Mouse (Mus musculus) limb, embryonic 12.5 days (tissue): ENCODE results near the gene Dnajc14. TPM values are rescaled to one million over a fixed set of nuclear protein-coding genes. Genes with fewer than 3 reads are reported as not detected.

Experiments used
- ATAC-seq: fragments of 200-750 bp; cut with Nextera tagmentation; 2 replicates; pipeline ENCODE4 v1.8.0; 2017; ENCODE audit warnings: low read depth, moderate TSS enrichment; ENCODE audit not compliant: insufficient number of reproducible peaks, insufficient read depth, low FRiP score, low TSS enrichment
- H3K27ac ChIP-seq: fragments of 300-500 bp; sonication (generic); 2 replicates; pipeline ENCODE4 v1.5.1; 2016; ENCODE audit warnings: mild to moderate bottlenecking, moderate library complexity
- H3K27me3 ChIP-seq: fragments of 300-500 bp; sonication (generic); 2 replicates; pipeline ENCODE4 v1.6.1; 2016; ENCODE audit warnings: mild to moderate bottlenecking, moderate library complexity
- H3K36me3 ChIP-seq: fragments of 300-500 bp; sonication (generic); 2 replicates; pipeline ENCODE4 v1.6.1; 2016; ENCODE audit warnings: mild to moderate bottlenecking, moderate library complexity
- H3K4me1 ChIP-seq: fragments of 300-500 bp; sonication (generic); replicated peaks from 2 replicates; pipeline ENCODE4 v1.6.1; 2016
- H3K4me2 ChIP-seq: fragments of 300-500 bp; sonication (generic); 2 replicates; pipeline ENCODE4 v1.6.1; 2016; ENCODE audit warnings: mild to moderate bottlenecking, moderate library complexity
- H3K4me3 ChIP-seq: fragments of 300-500 bp; sonication (generic); replicated peaks from 2 replicates; pipeline ENCODE4 v1.5.1; 2016; ENCODE audit warnings: mild to moderate bottlenecking
- H3K9ac ChIP-seq: fragments of 300-500 bp; sonication (generic); replicated peaks from 2 replicates; pipeline ENCODE4 v1.6.1; 2016; ENCODE audit warnings: mild to moderate bottlenecking, moderate library complexity
- H3K9me3 ChIP-seq: fragments of 300-500 bp; sonication (generic); 2 replicates; pipeline ENCODE4 v1.6.1; 2016; ENCODE audit warnings: mild to moderate bottlenecking, moderate library complexity
- WGBS: fragments of 180-500 bp; shearing (Covaris S2); methylation state at CpG from one replicate; pipeline ENCODE4 v1.1.7; 2016; 5-methylcytosine and 5-hydroxymethylcytosine counted together
- polyA plus RNA-seq: library from polyadenylated mRNA; unstranded; fragments of >200 nt; fragmentation: Nextera tagmentation; extraction: Ambion mirVana; gene quantifications from 2 replicates; pipeline ENCODE4 v1.2.1, GENCODE M21; 2016

Gene Dnajc14
- polyA plus RNA-seq, 1 experiment from 2014 or later, result 56.4 TPM

DNA sequence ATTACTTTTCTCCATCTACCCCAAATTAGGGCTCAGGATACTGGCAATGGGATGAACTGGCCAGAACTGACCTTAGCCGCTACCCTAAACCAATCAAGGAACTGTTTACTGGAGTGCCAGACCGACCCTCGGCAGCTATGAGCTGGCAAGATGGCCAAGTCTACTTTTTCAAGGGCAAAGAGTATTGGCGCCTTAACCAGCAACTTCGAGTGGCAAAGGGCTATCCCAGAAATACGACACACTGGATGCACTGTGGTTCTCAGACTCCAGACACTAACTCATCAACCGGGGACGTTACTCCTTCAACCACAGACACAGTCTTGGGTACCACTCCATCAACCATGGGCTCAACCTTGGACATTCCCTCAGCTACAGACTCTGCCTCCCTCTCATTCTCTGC, 5.2 kb upstream of the Dnajc14 start:
- H3K27ac ChIP-seq, result no peak overlapping the region
- 89% methylated on average over 8 of the region's 8 CpGs for WGBS
- no peaks in the 10 kb centered on the region for H3K27me3 ChIP-seq
- H3K9me3 ChIP-seq, result no peaks in the 10 kb centered on the region
- peaks cover 46% of the 10 kb centered on the region for H3K36me3 ChIP-seq
- no peak overlapping the region for H3K4me3 ChIP-seq
- peaks cover 12% of the 10 kb centered on the region for H3K4me1 ChIP-seq
- no peak overlapping the region for H3K9ac ChIP-seq
- ATAC-seq, result no peak
- H3K4me2 ChIP-seq, result no peak overlapping the region

- no peak overlapping the region for H3K4me3 ChIP-seq
- H3K27ac ChIP-seq, result no peak overlapping the region
- H3K9ac ChIP-seq, result peak overlapping the region; percentile 84; the same call in 1 of the 2 replicates
- peaks cover 56% of the 10 kb centered on the region for H3K36me3 ChIP-seq
- H3K27me3 ChIP-seq, result no peaks in the 10 kb centered on the region
- no peak overlapping the region for H3K4me2 ChIP-seq
- no peak for ATAC-seq
- H3K4me1 ChIP-seq, result peaks cover 24% of the 10 kb centered on the region
- H3K9me3 ChIP-seq, result no peaks in the 10 kb centered on the region
- WGBS, result 88% methylated on average over 16 of the region's 16 CpGs
Observed at GRCm38 (mm10) chr10:128801981-128802495, 1.8 kb upstream of the Dnajc14 start.

DNA sequence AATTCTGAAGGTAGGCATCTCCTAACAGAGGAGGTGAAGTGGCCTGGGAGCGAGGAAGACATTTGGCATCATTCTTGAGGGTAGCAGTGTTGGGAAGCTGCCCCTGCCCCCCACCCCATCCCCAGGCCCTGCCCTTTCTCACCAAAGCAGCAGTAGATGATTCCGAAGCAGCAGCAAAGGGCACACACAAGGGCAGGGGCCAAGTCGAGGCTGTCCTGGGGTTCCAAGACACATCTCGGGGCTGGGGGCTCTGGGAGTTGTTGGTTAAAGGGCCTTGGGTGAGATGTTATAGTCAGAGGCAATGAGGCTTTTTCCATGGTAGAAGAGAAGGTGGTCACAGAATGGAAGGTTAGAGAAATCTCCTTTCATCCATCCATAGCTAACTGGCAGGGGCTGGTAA, 906 bp upstream of the Dnajc14 start:
- Histone ChIP-seq H3K27me3 (no peaks in the 10 kb centered on the region), H3K9ac (peak overlapping the region; percentile 84), H3K4me3 (peak overlapping the region; percentile 77), H3K36me3 (peaks cover 55% of the 10 kb centered on the region), H3K27ac (peak overlapping the region; percentile 99; the same call in 1 of the 2 replicates), H3K4me1 (peaks cover 34% of the 10 kb centered on the region), H3K4me2 (peak overlapping the region; percentile 87), H3K9me3 (no peaks in the 10 kb centered on the region)
- ATAC-seq, result no peak
- WGBS, result 57% methylated on average over 4 of the region's 4 CpGs

- H3K9me3 ChIP-seq, result no peaks in the 10 kb centered on the region
- 11% methylated on average over 6 of the region's 6 CpGs for WGBS
- H3K27ac ChIP-seq, result peak overlapping the region; percentile 99
- H3K4me2 ChIP-seq, result peak overlapping the region; percentile 87
- H3K9ac ChIP-seq, result peak overlapping the region; percentile 84
- H3K36me3 ChIP-seq, result peaks cover 54% of the 10 kb centered on the region
- no peak for ATAC-seq
- peaks cover 38% of the 10 kb centered on the region for H3K4me1 ChIP-seq
- no peaks in the 10 kb centered on the region for H3K27me3 ChIP-seq
- peak overlapping the region; percentile 77 for H3K4me3 ChIP-seq
Observed at GRCm38 (mm10) chr10:128803361-128803760, 501 bp upstream of the Dnajc14 start.

DNA sequence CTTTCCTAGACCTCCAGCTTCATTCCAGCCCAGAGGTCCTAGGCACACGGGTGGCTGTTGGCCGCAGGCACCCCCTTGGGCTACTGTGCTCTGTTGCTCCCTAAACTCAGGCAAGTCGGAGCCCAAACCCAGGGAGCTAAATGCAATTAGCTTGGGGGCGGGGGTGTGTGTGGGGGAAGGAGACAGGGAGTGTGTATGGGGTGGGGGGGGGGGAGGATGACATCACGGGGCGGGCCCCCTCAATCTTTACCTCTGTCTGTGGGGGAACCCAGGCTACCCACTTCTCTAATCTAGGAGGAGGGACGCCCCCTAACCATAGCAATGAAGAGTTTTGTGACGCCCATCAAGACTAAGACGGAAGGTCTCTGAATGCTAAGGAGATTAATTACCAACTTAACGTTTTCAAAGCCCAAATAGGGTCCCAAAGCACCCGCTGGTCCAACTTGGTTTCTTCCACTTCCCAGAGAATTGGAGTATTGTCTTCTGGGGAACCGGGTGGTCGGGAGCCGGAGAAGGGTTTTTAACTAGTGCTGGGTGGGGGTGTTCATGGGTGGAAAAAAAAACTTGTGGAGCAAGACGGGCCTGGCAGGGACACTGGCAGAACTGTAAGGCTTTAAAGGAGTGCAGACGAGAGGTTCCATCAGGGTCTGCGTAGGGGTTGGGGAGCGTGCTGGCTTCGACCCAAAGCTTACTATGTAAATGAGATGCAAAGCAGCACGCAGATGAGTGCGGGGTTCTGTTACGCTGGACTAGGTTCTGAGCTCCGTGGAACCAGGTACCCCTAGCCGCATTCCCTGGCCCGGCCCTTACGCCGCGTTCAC, 619 bp downstream of the Dnajc14 start, which contains the start of gene Tmem198b:
TSS of gene Tmem198b (minus strand) at position 100 of the 821 bp plus-strand sequence.
- WGBS, result under 1% methylated on average over 27 of the region's 28 CpGs
- H3K4me3 ChIP-seq, result peak within 1 kb of the TSS; percentile 77
- no peaks in the 10 kb centered on the region for H3K27me3 ChIP-seq
- peaks cover 57% of the 10 kb centered on the region for H3K36me3 ChIP-seq
- peak within 1 kb of the TSS; percentile 84 for H3K9ac ChIP-seq
- H3K4me2 ChIP-seq, result peak within 1 kb of the TSS; percentile 87
- H3K27ac ChIP-seq, result peak within 1 kb of the TSS; percentile 99
- H3K9me3 ChIP-seq, result no peaks in the 10 kb centered on the region
- H3K4me1 ChIP-seq, result peaks cover 49% of the 10 kb centered on the region
- ATAC-seq, result peak; percentile 33

DNA sequence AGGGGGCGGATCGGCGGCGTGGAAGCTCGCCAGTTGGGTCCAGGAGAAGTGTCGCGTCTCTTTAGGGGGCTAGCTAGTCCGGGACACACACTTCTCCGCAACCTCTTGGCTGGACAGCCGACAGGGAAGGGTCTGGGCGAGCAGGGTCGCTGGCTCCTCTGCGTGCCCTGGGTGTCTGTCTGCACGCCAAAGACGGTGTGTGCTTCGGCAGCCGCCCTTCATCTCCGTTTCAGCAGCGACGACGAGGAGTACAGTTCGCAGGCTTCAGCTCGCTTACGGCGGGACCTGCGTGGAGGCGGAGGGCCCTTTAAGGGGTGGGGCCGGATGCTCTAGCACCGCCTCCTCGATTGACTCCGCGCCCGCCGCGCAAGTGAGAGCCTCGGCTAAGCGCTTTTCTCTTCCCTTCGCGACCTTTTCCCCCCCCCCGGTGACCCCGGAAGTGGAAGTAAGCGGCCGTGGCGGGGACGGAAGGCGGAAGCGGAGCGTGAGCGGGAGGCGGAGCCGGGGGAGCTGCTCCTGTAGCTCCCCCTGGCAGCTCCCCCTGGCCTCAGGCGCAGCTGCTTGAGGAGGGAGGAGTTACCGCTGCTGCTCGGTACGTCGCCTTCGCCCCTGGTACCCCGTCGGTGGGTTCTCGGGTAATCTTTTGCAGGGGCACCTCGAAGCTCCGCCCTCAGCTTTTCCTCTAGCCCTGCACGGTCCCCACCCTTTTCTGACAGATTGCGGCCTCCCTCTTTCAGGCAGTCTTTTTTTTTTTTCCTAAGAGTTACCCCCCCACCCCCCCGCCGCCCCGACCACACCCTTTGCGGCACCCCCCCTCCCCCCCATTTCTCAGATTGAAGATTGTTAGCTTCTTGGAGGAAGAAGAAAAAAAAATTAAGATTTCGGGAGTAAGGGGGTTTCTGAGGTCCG, 1.5 kb downstream of the Dnajc14 start:
- Histone ChIP-seq H3K4me3 (peak overlapping the region; percentile 77), H3K9me3 (no peaks in the 10 kb centered on the region), H3K9ac (peak overlapping the region; percentile 84), H3K4me1 (peaks cover 51% of the 10 kb centered on the region), H3K4me2 (peak overlapping the region; percentile 87), H3K36me3 (peaks cover 57% of the 10 kb centered on the region), H3K27ac (peak overlapping the region; percentile 99), H3K27me3 (no peaks in the 10 kb centered on the region)
- ATAC-seq, result peak; percentile 91
- under 1% methylated on average over 70 of the region's 70 CpGs for WGBS

- H3K4me3 ChIP-seq, result peak overlapping the region; percentile 77
- peak overlapping the region; percentile 99 for H3K27ac ChIP-seq
- peak overlapping the region; percentile 87 for H3K4me2 ChIP-seq
- H3K4me1 ChIP-seq, result peaks cover 51% of the 10 kb centered on the region
- no peaks in the 10 kb centered on the region for H3K9me3 ChIP-seq
- H3K9ac ChIP-seq, result peak overlapping the region; percentile 84
- no peak for ATAC-seq
- no peaks in the 10 kb centered on the region for H3K27me3 ChIP-seq
- H3K36me3 ChIP-seq, result peaks cover 51% of the 10 kb centered on the region
- 59% methylated on average over 6 of the region's 6 CpGs for WGBS
Observed at GRCm38 (mm10) chr10:128806086-128806485, 2.2 kb downstream of the Dnajc14 start.

- 90% methylated on average over 8 of the region's 8 CpGs for WGBS
- Histone ChIP-seq H3K27ac (no peak overlapping the region), H3K9ac (peak overlapping the region; percentile 84), H3K4me1 (peaks cover 51% of the 10 kb centered on the region), H3K27me3 (no peaks in the 10 kb centered on the region), H3K9me3 (no peaks in the 10 kb centered on the region), H3K4me3 (peak overlapping the region; percentile 77), H3K36me3 (peaks cover 42% of the 10 kb centered on the region), H3K4me2 (peak overlapping the region; percentile 87)
- no peak for ATAC-seq
Observed at GRCm38 (mm10) chr10:128807018-128807417, 3.2 kb downstream of the Dnajc14 start.

DNA sequence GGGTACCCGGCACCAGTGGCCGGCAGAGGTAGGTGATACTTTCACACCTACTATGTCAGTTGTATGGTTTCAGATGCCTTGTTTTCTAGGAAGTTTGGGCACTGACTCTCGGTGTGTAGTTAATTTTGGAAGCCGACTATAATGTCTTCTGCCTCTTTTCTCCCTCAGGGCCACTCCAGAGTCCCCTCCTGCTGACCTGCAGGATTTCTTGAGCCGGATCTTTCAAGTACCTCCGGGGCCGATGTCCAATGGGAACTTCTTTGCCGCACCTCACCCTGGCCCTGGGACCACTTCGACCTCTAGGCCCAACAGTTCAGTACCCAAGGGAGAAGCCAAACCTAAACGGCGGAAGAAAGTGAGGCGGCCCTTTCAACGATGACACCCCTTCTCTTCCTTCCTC, 13.2 kb downstream of the Dnajc14 start, which contains the start of gene Sarnp:
TSS of gene Sarnp (plus strand) at position 301 of the 400 bp plus-strand sequence.
- H3K27ac ChIP-seq, result no peak within 1 kb of the TSS
- H3K4me3 ChIP-seq, result no peak within 1 kb of the TSS
- H3K36me3 ChIP-seq, result peaks cover 67% of the 10 kb centered on the region
- H3K9me3 ChIP-seq, result no peaks in the 10 kb centered on the region
- WGBS, result 89% methylated on average over 13 of the region's 13 CpGs
- H3K4me2 ChIP-seq, result no peak within 1 kb of the TSS
- peaks cover 6% of the 10 kb centered on the region for H3K4me1 ChIP-seq
- ATAC-seq, result no peak
- H3K27me3 ChIP-seq, result no peaks in the 10 kb centered on the region
- H3K9ac ChIP-seq, result no peak within 1 kb of the TSS

GRCm38 (mm10) chr10:128820217-128820616, 16.4 kb downstream of the Dnajc14 start:
- no peak overlapping the region for H3K4me3 ChIP-seq
- no peak for ATAC-seq
- peaks cover 51% of the 10 kb centered on the region for H3K36me3 ChIP-seq

More at GRCm38 (mm10) chr10:128820217-128820616, 16.4 kb downstream of the Dnajc14 start:
- WGBS, result 89% methylated on average over 4 of the region's 4 CpGs
- Histone ChIP-seq H3K4me1 (peaks cover 15% of the 10 kb centered on the region), H3K9me3 (no peaks in the 10 kb centered on the region), H3K4me2 (no peak overlapping the region), H3K27me3 (no peaks in the 10 kb centered on the region), H3K27ac (no peak overlapping the region), H3K9ac (no peak overlapping the region)
